Mouse (Mus musculus): ENCODE results near the gene Dapl1.

DNA sequence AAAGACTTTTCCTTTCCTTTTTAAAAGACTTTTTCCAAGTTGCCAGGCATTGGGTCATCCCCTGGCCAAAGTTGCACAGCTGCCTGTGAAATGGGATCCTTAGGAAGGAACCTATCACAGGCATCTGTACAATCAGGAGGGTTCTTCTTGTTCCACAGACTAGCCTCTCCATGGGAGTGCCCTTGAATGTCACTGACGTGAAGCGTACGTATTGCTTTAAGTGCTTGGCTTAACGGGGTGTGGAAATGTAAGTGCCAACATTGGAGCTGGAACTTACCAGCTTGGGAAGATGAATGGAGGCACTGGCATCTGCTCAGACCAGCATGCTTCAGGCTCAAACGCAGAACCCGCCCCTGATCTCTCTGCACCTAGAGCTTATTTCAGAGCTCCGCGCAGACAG, 14.7 kb downstream of the Dapl1 start:
- TF ChIP-seq POLR2A (IDR thresholded peaks at IDR 0.05; ENCODE audit: insufficient read length, low read depth) (no peak), CEBPB (IDR thresholded peaks at IDR 0.05; ENCODE audit: insufficient read depth, poor library complexity, severe bottlenecking) (no peak), E2F4 (IDR thresholded peaks at IDR 0.05; ENCODE audit: insufficient read depth) (no peak)
